ENCODE assay signal across 17 mouse cellular contexts in genomic region chr14:89236501-89236900, GRCm38 (mm10).
"Had no signal": no experiment of that assay in that cellular context is flagged by ENCODE, and none has a peak within 500 bp of the region (broad histone marks: within the 10 kb centered on the region; RNA-seq: fewer than 3 reads in every experiment).

No protein-coding gene starts in this region.

- ATAC-seq: intestine, embryonic 16.5 days had no signal

- H3K9me3 ChIP-seq: limb, embryonic 10.5 days; limb, embryonic 13.5 days had no signal

- H3K4me1 ChIP-seq: limb, embryonic 10.5 days; limb, embryonic 13.5 days had no signal

- H3K36me3 ChIP-seq: limb, embryonic 10.5 days; limb, embryonic 13.5 days had no signal

- H3K9ac ChIP-seq: limb, embryonic 13.5 days had no signal

- H3K4me3 ChIP-seq: layer of hippocampus, adult 2 months; limb, embryonic 10.5 days; limb, embryonic 13.5 days had no signal

- H3K27me3 ChIP-seq: limb, embryonic 13.5 days had no signal

- DNase-seq: kidney, adult 2 months; kidney, postnatal 25 days; layer of hippocampus, adult 9-11 months; lung, adult 2 months; lung, postnatal 14 days; lung, postnatal 4 days; midbrain, embryonic 14.5 days; thymus, adult 2 months; thymus, postnatal 14 days; thymus, postnatal 4 days had no signal

- H3K4me2 ChIP-seq: limb, embryonic 13.5 days; midbrain, embryonic 11.5 days had no signal

- H3K27ac ChIP-seq: kidney, postnatal 0 days; layer of hippocampus, adult 2 months; limb, embryonic 10.5 days; limb, embryonic 13.5 days; stomach, postnatal 0 days had no signal
